Mouse (Mus musculus): ENCODE results near the gene Plekha7.

DNA sequence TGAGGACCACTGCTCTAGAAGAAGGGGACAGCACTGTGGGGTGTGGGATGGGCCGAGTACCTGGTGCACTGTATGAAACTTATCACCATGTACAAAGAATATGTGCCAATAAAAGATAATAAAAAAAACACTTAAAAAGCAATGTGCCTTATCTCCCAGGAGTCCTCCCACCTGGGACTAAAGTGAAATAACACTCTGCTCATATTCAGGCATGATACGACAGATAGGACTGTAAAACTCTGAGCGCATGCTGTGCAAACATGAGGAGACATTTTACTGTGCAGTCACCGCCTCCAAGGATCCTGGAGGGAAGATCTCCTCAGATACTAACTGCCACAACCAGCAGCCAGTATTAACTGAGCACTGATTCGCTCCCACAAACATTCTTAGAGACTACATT, 53.5 kb downstream of the Plekha7 start:
- no peak for TF ChIP-seq POLR2A (IDR thresholded peaks at IDR 0.05; ENCODE audit: borderline replicate concordance, insufficient read depth, low read length)
- no peak for TF ChIP-seq CTCF (IDR thresholded peaks at IDR 0.05; ENCODE audit: borderline replicate concordance, insufficient read depth, low read depth, low read length)
